Mouse (Mus musculus): ENCODE results near the gene Olfr1324. TPM values are rescaled to one million over a fixed set of nuclear protein-coding genes. Genes with fewer than 3 reads are reported as not detected.
"Not testable (repeated sequence)": the region's sequence is repeated elsewhere in the genome, so short reads cannot be mapped to it uniquely, and the experiment has no call there.

The Olfr1324 gene
- not detected in 2 replicates for total RNA-seq (2014; rRNA removed)
- polyA plus RNA-seq (2015; fragmentation: Nextera tagmentation; extraction: Ambion mirVana), result not detected in 2 replicates

DNA sequence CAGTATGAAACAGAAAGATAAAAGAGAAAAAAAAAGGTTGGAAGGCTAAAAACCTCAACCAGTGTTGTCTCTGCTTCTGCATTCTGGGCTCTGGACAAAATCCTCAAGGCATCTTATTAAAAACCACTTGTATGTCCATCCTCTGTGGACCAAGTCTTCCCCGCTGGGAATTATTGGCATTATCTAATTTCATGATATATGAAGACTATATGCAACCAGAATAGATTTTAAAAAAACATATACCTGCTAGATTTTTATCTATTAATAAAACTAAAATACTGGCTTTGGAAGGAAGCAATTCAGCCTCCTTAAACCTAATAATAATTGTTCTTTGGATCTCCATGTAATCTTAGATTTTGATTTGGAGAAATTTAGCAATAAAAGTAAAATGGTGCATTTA lies at the start of gene Olfr1324:
Olfr1324 (minus strand) TSS at position 101 of the 400 bp plus-strand sequence.
- WGBS, result 96% methylated on average over 1 of the region's 1 CpGs
- no peak within 1 kb of the TSS for H3K4me3 ChIP-seq (ENCODE audit: low read depth, low read length)
- H3K9ac ChIP-seq, result no peak within 1 kb of the TSS
- no peak within 1 kb of the TSS for H3K27ac ChIP-seq (ENCODE audit: low read depth, low read length)
- no peaks in the 10 kb centered on the region for H3K4me1 ChIP-seq (ENCODE audit: insufficient read depth)
- TF ChIP-seq CTCF (IDR thresholded peaks at IDR 0.05; ENCODE audit: low read depth), result no peak
- DNase-seq (no peak), ATAC-seq (no peak)
- no peak within 1 kb of the TSS for H3K4me2 ChIP-seq (ENCODE audit: low read depth)
- H3K27me3 ChIP-seq (ENCODE audit: insufficient read depth, low read length), result no peaks in the 10 kb centered on the region
- no peaks in the 10 kb centered on the region for H3K36me3 ChIP-seq (ENCODE audit: insufficient read depth)
- H3K9me3 ChIP-seq (ENCODE audit: low read length), result no peaks in the 10 kb centered on the region

GRCm38 (mm10) chrX:50470341-50470740 lies 42.0 kb upstream of the Olfr1324 start:
- not testable (repeated sequence) for H3K4me1 ChIP-seq (ENCODE audit: insufficient read depth); H3K36me3 ChIP-seq (ENCODE audit: insufficient read depth); H3K27ac ChIP-seq (ENCODE audit: low read depth, low read length); DNase-seq; H3K4me2 ChIP-seq (ENCODE audit: low read depth); H3K9me3 ChIP-seq (ENCODE audit: low read length); H3K27me3 ChIP-seq (ENCODE audit: insufficient read depth, low read length); H3K4me3 ChIP-seq (ENCODE audit: low read depth, low read length); H3K9ac ChIP-seq
- ATAC-seq, result peak; percentile 53
- 59% methylated on average over 6 of the region's 6 CpGs for WGBS

- no peak overlapping the region for H3K4me3 ChIP-seq (ENCODE audit: low read depth, low read length)
- no peaks in the 10 kb centered on the region for H3K27me3 ChIP-seq (ENCODE audit: insufficient read depth, low read length)
- no peak for TF ChIP-seq CTCF (IDR thresholded peaks at IDR 0.05; ENCODE audit: low read depth)
- H3K4me2 ChIP-seq (ENCODE audit: low read depth), result no peak overlapping the region
- no peaks in the 10 kb centered on the region for H3K4me1 ChIP-seq (ENCODE audit: insufficient read depth)
- no peak overlapping the region for H3K9ac ChIP-seq
- no peak for ATAC-seq
- WGBS, result 13% methylated on average over 1 of the region's 1 CpGs
- no peak for DNase-seq
- H3K9me3 ChIP-seq (ENCODE audit: low read length), result no peaks in the 10 kb centered on the region
- H3K36me3 ChIP-seq (ENCODE audit: insufficient read depth), result no peaks in the 10 kb centered on the region
- H3K27ac ChIP-seq (ENCODE audit: low read depth, low read length), result no peak overlapping the region
Observed at GRCm38 (mm10) chrX:50456136-50456535, 27.8 kb upstream of the Olfr1324 start.

GRCm38 (mm10) chrX:50443352-50443751 lies 15.1 kb upstream of the Olfr1324 start:
- no peak overlapping the region for H3K4me3 ChIP-seq (ENCODE audit: low read depth, low read length)
- WGBS, result 69% methylated on average over 1 of the region's 1 CpGs
- ATAC-seq, result no peak

DNA sequence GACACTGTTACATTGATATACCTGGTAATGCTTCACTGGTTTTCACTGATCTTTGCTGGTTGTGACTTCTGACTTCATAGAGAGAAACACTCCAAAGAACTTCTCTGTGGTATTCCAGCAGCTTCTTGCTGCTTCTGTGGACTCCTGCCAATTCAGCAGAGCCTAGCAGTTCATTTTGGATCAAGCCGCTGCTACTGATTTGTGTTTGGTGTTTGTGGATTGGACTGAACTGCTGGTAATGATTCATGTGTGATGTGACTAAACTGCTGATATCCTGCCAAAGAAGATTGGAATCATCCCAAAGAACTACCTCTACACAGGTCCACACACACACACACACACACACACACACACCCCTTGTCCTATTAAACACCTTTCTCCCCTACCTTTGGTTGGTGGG lies 14.4 kb upstream of the Olfr1324 start:
- DNase-seq, result peak; percentile 1

More at GRCm38 (mm10) chrX:50443352-50443751, 15.1 kb upstream of the Olfr1324 start:
- Histone ChIP-seq H3K4me2 (ENCODE audit: low read depth) (no peak overlapping the region), H3K36me3 (ENCODE audit: insufficient read depth) (no peaks in the 10 kb centered on the region), H3K27me3 (ENCODE audit: insufficient read depth, low read length) (no peaks in the 10 kb centered on the region), H3K4me1 (ENCODE audit: insufficient read depth) (no peaks in the 10 kb centered on the region), H3K9ac (no peak overlapping the region), H3K27ac (ENCODE audit: low read depth, low read length) (no peak overlapping the region), H3K9me3 (ENCODE audit: low read length) (no peaks in the 10 kb centered on the region)
- DNase-seq, result no peak
- no peak for TF ChIP-seq CTCF (IDR thresholded peaks at IDR 0.05; ENCODE audit: low read depth)

GRCm38 (mm10) chrX:50432499-50432898 lies 4.2 kb upstream of the Olfr1324 start:
- DNase-seq, result peak; percentile 17
- H3K9ac ChIP-seq, result no peak overlapping the region
- TF ChIP-seq CTCF (IDR thresholded peaks at IDR 0.05; ENCODE audit: low read depth), result no peak
- H3K36me3 ChIP-seq (ENCODE audit: insufficient read depth), result no peaks in the 10 kb centered on the region
- no peaks in the 10 kb centered on the region for H3K9me3 ChIP-seq (ENCODE audit: low read length)
- H3K4me2 ChIP-seq (ENCODE audit: low read depth), result no peak overlapping the region
- WGBS, result 50% methylated on average over 2 of the region's 2 CpGs
- no peaks in the 10 kb centered on the region for H3K4me1 ChIP-seq (ENCODE audit: insufficient read depth)
- no peaks in the 10 kb centered on the region for H3K27me3 ChIP-seq (ENCODE audit: insufficient read depth, low read length)
- ATAC-seq, result peak; percentile 63
- H3K4me3 ChIP-seq (ENCODE audit: low read depth, low read length), result no peak overlapping the region
- H3K27ac ChIP-seq (ENCODE audit: low read depth, low read length), result no peak overlapping the region

More for the DNA sequence above, 14.4 kb upstream of the Olfr1324 start:
- Histone ChIP-seq H3K4me3 (ENCODE audit: low read depth, low read length) (no peak overlapping the region), H3K4me1 (ENCODE audit: insufficient read depth) (no peaks in the 10 kb centered on the region), H3K9me3 (ENCODE audit: low read length) (no peaks in the 10 kb centered on the region), H3K36me3 (ENCODE audit: insufficient read depth) (no peaks in the 10 kb centered on the region), H3K27ac (ENCODE audit: low read depth, low read length) (no peak overlapping the region), H3K27me3 (ENCODE audit: insufficient read depth, low read length) (no peaks in the 10 kb centered on the region), H3K4me2 (ENCODE audit: low read depth) (no peak overlapping the region), H3K9ac (no peak overlapping the region)
- WGBS, result 80% methylated on average over 1 of the region's 1 CpGs
- TF ChIP-seq CTCF (IDR thresholded peaks at IDR 0.05; ENCODE audit: low read depth), result no peak
- no peak for ATAC-seq

GRCm38 (mm10) chrX:50427712-50428328 lies 478 bp downstream of the Olfr1324 start:
- Histone ChIP-seq H3K27me3 (ENCODE audit: insufficient read depth, low read length) (no peaks in the 10 kb centered on the region), H3K9me3 (ENCODE audit: low read length) (no peaks in the 10 kb centered on the region), H3K4me1 (ENCODE audit: insufficient read depth) (no peaks in the 10 kb centered on the region), H3K27ac (ENCODE audit: low read depth, low read length) (no peak overlapping the region), H3K4me2 (ENCODE audit: low read depth) (no peak overlapping the region), H3K36me3 (ENCODE audit: insufficient read depth) (no peaks in the 10 kb centered on the region), H3K4me3 (ENCODE audit: low read depth, low read length) (no peak overlapping the region), H3K9ac (no peak overlapping the region)
- no peak for TF ChIP-seq CTCF (IDR thresholded peaks at IDR 0.05; ENCODE audit: low read depth)
- ATAC-seq (no peak), DNase-seq (peak; percentile 3)
- WGBS, result 38% methylated on average over 2 of the region's 2 CpGs
